Mouse (Mus musculus): ENCODE data around the gene Hspd1. TPM values are rescaled to one million over a fixed set of nuclear protein-coding genes. Genes with fewer than 3 reads are reported as not detected.
A peak's percentile ranks its signal among the peaks of the same experiment; 100 is the strongest.
"Not testable (repeated sequence)": the region's sequence is repeated elsewhere in the genome, so short reads cannot be mapped to it uniquely, and the experiment has no call there.

Gene Hspd1
- polyA plus RNA-seq, 1 experiment from 2014 or later = 681 TPM

DNA sequence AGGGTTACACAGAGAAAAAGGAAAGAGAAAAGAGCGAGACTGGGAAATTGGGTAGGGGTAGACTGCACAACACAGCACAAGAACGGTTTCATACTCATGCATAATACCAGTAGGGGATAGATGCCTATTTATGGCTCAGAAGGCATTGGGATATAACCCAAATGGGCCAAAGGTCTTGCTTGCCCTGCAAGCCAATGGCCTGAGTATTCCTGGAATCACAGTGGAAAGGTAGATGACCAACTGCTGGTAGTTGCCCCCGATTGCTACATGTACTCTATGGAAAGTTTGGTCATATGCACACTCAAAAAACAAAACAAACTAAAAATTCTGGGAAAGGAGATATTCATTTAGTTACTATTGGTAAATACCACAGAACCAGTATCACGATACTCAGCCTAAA is 8.4 kb downstream of the Hspd1 start:
- Histone ChIP-seq H3K27me3 (ENCODE audit: insufficient read depth, poor library complexity, severe bottlenecking) (no peaks in the 10 kb centered on the region), H3K9me3 (no peaks in the 10 kb centered on the region), H3K27ac (no peak overlapping the region), H3K36me3 (peaks cover 77% of the 10 kb centered on the region), H3K4me3 (no peak overlapping the region), H3K4me1 (peaks cover 10% of the 10 kb centered on the region)
- DNase-seq (ENCODE audit: low spot score) = no peak
- 93% methylated on average over 4 of the region's 4 CpGs for WGBS

DNA sequence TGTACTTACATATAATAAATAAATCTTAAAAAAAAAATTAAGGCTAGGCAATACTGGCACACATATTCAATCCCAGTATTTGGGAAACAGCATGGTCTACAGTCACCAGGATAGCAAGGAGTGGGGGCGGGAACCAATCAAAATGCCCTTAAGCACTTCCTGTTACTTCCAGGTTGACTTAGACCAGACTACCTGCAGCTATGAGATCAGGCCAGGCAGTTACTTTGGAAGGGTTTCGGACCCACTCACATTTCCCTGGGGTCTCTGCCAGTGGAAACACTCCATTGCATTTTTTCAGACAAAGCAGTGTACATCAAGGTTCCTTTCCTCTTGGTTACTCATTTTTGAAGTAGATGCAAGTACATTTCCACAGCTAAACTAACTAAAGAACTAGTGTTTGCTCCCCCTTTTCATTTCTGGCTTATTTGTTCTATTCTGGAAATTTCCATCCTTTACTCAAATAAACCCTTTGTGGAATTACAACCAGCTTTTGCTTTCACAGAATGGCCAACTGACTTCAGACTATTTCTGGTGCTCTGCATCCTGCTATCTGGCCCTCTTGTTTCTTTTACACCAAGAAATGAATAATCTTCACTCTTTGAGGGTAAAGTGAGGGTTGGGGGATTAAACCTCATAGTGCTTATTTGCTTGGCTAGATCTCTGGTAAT is 11.1 kb downstream of the Hspd1 start:
- Histone ChIP-seq H3K4me1 (peaks cover 10% of the 10 kb centered on the region), H3K9me3 (no peaks in the 10 kb centered on the region), H3K4me3 (no peak overlapping the region), H3K27ac (no peak overlapping the region), H3K27me3 (ENCODE audit: insufficient read depth, poor library complexity, severe bottlenecking) (no peaks in the 10 kb centered on the region), H3K36me3 (peaks cover 62% of the 10 kb centered on the region)
- no peak for DNase-seq (ENCODE audit: low spot score)
- WGBS = 81% methylated on average over 2 of the region's 2 CpGs

DNA sequence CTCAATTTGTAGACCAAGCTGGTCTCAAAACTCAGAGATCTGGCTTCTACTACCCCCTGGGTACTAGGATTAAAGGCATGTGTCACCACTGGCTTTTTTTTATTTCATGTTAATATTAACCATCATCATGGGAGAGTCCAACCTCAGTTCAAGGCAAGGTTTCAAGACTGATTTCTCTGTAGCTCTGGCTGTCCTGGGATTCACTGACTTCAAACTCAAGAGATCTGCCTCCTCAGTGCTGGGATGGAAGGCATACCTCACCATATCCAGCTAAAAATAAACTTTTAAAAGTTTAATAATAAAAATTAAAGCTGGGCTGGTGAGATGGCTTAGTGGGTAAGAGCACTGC is 11.7 kb downstream of the Hspd1 start:
- H3K27me3 ChIP-seq (ENCODE audit: insufficient read depth, poor library complexity, severe bottlenecking) = no peaks in the 10 kb centered on the region
- peaks cover 61% of the 10 kb centered on the region for H3K36me3 ChIP-seq
- no peak overlapping the region for H3K27ac ChIP-seq
- DNase-seq (ENCODE audit: low spot score) = no peak
- no peak overlapping the region for H3K4me3 ChIP-seq
- peaks cover 10% of the 10 kb centered on the region for H3K4me1 ChIP-seq
- no peaks in the 10 kb centered on the region for H3K9me3 ChIP-seq

DNA sequence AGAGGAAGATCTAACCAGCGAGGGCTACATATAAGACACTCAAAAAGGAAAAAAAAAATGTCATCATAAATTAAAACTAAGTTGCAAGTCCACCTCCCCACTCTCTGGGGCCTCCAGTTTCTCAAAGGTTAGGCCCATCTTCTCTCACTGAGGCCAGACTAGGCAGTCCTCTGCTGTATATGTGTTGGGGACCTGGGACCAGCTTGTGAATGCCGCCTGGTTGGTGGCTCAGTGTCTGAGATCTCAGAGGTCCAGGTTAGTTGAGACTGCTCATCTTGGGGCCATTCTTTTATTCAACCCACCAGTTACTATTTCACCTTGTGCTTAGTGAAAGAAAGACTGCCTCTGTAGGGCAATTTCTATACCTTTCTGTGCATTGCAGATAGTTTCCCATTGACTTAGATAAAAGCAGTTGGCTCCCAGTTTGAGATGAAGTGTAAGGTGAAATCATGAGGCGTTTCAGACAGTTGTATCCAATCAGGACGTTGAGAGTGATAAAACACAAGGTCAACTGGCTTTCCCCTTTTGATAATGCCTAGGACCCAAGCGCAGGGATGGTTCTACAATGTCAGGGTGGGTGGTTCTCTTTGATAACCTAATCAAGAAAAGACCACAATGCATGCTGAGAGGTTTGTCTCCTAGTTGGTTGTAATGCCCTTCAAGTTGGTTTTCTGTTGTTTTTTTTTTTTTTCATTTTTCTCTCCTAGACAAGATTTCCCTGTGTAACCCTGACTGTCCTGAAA is 12.2 kb downstream of the Hspd1 start:
- H3K4me3 ChIP-seq = no peak overlapping the region
- 44% methylated on average over 5 of the region's 5 CpGs for WGBS
- H3K27ac ChIP-seq = no peak overlapping the region

DNA sequence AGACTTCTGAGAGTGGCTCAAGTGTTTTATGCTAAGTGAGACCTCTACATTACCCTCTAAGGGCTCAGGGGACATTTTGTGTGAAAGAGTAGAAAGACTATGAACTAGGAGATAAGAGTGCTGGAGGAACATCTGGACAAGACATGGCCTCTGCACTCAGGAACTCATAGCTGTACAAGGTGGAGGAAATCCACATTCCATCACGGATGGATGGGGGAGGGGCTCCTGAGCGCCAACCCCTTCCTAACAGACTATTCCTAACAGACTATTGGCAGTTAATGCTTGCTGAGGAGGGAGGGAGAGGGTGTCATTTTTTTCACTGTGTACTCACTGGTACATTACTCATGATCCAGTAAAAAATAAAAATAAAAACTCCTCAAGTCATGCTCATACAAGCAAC is 13.3 kb downstream of the Hspd1 start:
- 53% methylated on average over 2 of the region's 2 CpGs for whole genome bisulfite sequencing
- H3K4me3 ChIP-seq = no peak overlapping the region
- peaks cover 49% of the 10 kb centered on the region for H3K36me3 ChIP-seq
- H3K27ac ChIP-seq = no peak overlapping the region
- H3K27me3 ChIP-seq (ENCODE audit: insufficient read depth, poor library complexity, severe bottlenecking) = no peaks in the 10 kb centered on the region
- no peak for DNase-seq (ENCODE audit: low spot score)
- peaks cover 10% of the 10 kb centered on the region for H3K4me1 ChIP-seq
- no peaks in the 10 kb centered on the region for H3K9me3 ChIP-seq

More for the DNA sequence above, 12.2 kb downstream of the Hspd1 start:
- Histone ChIP-seq H3K27me3 (ENCODE audit: insufficient read depth, poor library complexity, severe bottlenecking) (no peaks in the 10 kb centered on the region), H3K9me3 (no peaks in the 10 kb centered on the region), H3K4me1 (peaks cover 10% of the 10 kb centered on the region), H3K36me3 (peaks cover 60% of the 10 kb centered on the region)
- no peak for DNase-seq (ENCODE audit: low spot score)

DNA sequence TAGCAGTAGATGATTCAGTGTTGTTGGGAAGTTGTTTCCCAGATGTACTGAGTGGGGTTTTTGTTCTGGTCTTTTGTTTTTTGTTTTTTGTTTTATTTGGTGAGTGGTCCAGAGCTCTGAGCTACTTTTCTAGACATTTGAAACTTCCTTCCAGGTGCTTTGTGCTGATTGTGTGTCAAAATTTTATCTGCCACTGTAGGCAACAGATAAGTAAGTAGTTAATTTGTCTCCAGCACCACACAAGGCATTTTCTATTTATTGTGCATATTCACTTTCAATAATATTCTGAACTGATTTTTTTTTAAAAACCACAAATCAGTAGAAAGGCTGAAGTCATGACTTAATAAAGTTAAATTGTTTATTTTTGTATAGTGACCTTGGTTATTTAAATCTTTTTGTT is 15.7 kb downstream of the Hspd1 start:
- H3K27me3 ChIP-seq (ENCODE audit: insufficient read depth, poor library complexity, severe bottlenecking); DNase-seq (ENCODE audit: low spot score); H3K27ac ChIP-seq; H3K9me3 ChIP-seq; H3K4me3 ChIP-seq: not testable (repeated sequence)
- H3K36me3 ChIP-seq = peaks cover 46% of the 10 kb centered on the region
- peaks cover 10% of the 10 kb centered on the region for H3K4me1 ChIP-seq

DNA sequence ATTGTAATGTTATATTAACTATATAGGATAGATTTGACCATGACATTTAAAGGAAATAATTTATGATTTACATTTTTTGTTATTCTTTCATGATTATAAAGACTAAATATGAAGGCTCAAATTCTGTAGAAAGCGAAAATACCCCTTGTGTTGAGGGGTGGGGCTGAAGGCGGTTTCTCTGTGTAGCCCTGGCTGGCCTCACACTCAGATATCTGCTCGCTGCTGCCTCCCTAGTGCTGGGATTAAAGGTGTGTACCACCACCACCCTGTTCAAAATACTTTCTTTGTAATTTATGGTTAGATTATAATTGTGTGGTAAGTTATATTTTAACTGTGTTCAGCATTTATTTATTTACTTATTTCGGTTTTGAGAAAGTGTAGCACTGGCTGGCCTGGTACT is 26.3 kb downstream of the Hspd1 start:
- 87% methylated on average over 4 of the region's 4 CpGs for WGBS
- no peaks in the 10 kb centered on the region for H3K27me3 ChIP-seq (ENCODE audit: insufficient read depth, poor library complexity, severe bottlenecking)
- H3K4me3 ChIP-seq = no peak overlapping the region
- peaks cover 43% of the 10 kb centered on the region for H3K36me3 ChIP-seq
- no peak overlapping the region for H3K27ac ChIP-seq
- H3K4me1 ChIP-seq = 0 out of 2 replicates have a peak, but pooled peaks cover 4% of the 10 kb centered on the region
- peak; percentile 16 for DNase-seq (ENCODE audit: low spot score)
- H3K9me3 ChIP-seq = no peaks in the 10 kb centered on the region

DNA sequence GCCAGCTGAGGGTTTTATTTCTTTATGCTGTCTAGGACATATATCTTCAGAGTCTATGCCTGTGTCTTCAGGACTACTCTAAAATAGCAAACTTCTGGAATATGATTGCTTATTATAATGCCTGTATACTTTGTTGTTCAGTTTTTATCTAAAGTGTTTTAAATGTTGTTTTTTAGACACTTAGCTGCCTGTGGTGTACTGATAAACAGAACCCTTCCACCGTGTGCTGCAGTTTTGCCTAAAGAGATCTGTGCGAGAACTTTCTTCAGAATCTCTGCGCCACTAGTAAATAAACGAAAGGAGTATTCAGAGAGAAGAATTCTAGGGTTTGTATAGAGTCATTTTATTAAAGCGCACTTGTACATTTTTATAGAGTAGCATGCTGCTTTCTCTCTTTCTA is 26.9 kb downstream of the Hspd1 start:
- peaks cover 42% of the 10 kb centered on the region for H3K36me3 ChIP-seq
- H3K27me3 ChIP-seq (ENCODE audit: insufficient read depth, poor library complexity, severe bottlenecking) = no peaks in the 10 kb centered on the region
- H3K9me3 ChIP-seq = no peaks in the 10 kb centered on the region
- no peak overlapping the region for H3K4me3 ChIP-seq
- WGBS = 90% methylated on average over 5 of the region's 5 CpGs
- H3K4me1 ChIP-seq = 0 out of 2 replicates have a peak, but pooled peaks cover 4% of the 10 kb centered on the region
- DNase-seq (ENCODE audit: low spot score) = no peak
- H3K27ac ChIP-seq = no peak overlapping the region

DNA sequence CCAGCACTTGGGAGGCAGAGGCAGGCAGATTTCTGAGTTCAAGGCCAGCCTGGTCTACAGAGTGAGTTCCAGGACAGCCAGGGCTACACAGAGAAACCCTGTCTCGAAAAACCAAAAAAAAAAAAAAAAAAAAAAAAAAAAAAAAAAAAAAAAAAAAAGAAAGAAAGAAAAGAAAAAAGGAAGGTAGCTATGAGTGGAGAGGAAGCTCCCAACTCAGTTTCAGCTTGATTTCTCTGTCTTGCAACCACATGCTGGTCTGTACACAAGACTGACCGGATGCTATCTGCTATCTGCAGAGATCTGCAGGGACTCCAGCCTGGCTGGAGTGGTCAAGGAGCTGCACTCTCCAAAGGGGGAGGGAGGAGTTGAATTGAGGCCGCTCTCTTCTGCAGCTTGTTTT is 29.7 kb downstream of the Hspd1 start:
- 58% methylated on average over 2 of the region's 3 CpGs for WGBS
- H3K4me3 ChIP-seq; H3K27me3 ChIP-seq (ENCODE audit: insufficient read depth, poor library complexity, severe bottlenecking); H3K27ac ChIP-seq; H3K9me3 ChIP-seq; H3K4me1 ChIP-seq; DNase-seq (ENCODE audit: low spot score): not testable (repeated sequence)
- peaks cover 30% of the 10 kb centered on the region; the same call in 1 of the 2 replicates for H3K36me3 ChIP-seq

DNA sequence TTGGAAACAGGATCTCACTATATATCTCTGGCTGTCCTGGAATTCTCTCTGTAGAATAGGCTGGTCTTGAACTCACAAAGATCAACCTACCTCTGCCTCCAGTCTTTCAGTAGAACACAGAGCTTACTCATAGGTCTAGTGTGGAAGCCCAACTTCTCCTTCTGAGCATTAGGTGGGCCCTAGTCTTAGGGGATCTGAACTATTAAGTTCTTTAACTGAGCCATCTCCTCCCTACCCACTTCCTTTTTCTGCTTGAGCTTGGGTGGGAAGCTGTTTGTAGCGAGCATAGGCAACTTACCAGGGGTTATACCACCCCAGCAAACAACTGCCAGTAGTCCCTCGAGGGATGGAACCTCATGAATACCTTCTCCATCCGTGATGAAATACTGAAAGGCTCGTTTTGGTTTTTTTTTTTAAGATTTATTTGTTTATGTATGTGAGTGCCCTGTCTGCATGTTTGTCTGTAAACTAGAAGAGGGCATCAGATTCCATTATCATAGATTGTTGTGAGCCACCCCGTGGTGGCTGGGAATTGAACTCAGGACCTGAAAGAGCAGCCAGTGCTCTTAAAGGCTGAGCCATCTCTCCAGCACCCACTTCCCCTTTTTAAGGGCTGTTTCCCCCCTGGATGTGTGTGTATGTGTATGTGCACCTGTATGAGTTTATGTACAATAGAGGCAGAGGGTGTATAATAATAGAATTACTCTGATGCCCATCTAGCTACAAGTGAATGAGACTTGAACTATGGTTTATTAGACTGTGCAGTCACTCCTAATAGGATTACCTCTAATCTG is 32.5 kb downstream of the Hspd1 start:
- DNase-seq (ENCODE audit: low spot score) = no peak
- Histone ChIP-seq H3K27ac (no peak overlapping the region), H3K27me3 (ENCODE audit: insufficient read depth, poor library complexity, severe bottlenecking) (no peaks in the 10 kb centered on the region), H3K4me1 (0 out of 2 replicates have a peak, but pooled peaks cover 6% of the 10 kb centered on the region), H3K9me3 (no peaks in the 10 kb centered on the region), H3K4me3 (no peak overlapping the region), H3K36me3 (peaks cover 17% of the 10 kb centered on the region; the same call in 1 of the 2 replicates)
- 90% methylated on average over 5 of the region's 5 CpGs for WGBS

DNA sequence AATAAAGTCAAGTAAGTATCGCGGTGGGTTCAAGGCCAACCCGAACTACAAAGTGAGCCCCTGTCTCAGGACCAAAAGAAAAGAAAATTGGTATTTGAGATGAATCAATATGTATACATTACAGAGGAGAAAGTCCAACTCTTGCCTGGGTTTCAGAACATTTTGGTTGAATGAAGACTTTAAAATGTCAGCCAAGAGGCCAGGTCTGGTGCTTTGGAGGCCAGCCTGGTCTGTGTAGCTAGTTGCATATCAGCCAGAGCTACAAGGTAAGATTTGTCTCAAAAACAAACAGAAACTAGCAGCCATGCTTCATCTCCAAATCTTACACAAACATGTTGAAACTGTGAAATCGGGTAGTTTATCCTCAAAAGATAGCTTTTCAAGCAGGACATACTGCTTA is 34.4 kb downstream of the Hspd1 start:
- peak overlapping the region; percentile 91; the same call in 1 of the 2 replicates for H3K27ac ChIP-seq
- no peak for DNase-seq (ENCODE audit: low spot score)
- WGBS = 63% methylated on average over 4 of the region's 4 CpGs
- H3K9me3 ChIP-seq = no peaks in the 10 kb centered on the region
- H3K4me1 ChIP-seq = 0 out of 2 replicates have a peak, but pooled peaks cover 4% of the 10 kb centered on the region
- H3K36me3 ChIP-seq = peaks cover 17% of the 10 kb centered on the region; the same call in 1 of the 2 replicates
- peak overlapping the region; percentile 90 for H3K4me3 ChIP-seq
- H3K27me3 ChIP-seq (ENCODE audit: insufficient read depth, poor library complexity, severe bottlenecking) = no peaks in the 10 kb centered on the region

DNA sequence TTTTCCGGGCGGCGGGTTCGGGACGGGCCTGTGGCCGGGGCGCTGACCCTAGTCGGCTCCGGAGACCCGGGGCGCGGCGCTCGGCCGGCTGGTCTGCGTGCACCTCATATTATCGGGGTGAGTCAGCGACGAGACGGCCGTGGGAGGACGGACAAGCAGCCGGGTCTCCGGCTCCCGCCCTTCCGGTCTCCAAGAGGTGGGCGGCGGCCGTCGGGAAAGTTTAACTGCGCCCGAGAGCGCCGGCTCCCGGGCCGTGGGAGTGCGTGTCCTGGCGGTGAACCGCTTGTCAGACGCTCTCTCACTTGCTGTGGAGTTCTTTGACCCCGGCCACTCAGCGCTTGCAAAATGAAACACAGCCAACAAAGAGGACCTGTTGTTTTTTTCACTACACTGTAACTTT is 35.0 kb downstream of the Hspd1 start:
- Histone ChIP-seq H3K4me1 (0 out of 2 replicates have a peak, but pooled peaks cover 2% of the 10 kb centered on the region), H3K27ac (peak overlapping the region; percentile 91), H3K4me3 (peak overlapping the region; percentile 90), H3K27me3 (ENCODE audit: insufficient read depth, poor library complexity, severe bottlenecking) (no peaks in the 10 kb centered on the region), H3K36me3 (peaks cover 17% of the 10 kb centered on the region; the same call in 1 of the 2 replicates), H3K9me3 (no peaks in the 10 kb centered on the region)
- under 1% methylated on average over 42 of the region's 42 CpGs for WGBS
- DNase-seq (ENCODE audit: low spot score) = peak; percentile 92

Measured in heart, embryonic 10.5 days (tissue).